Mouse (Mus musculus) cerebellum, postnatal 4 days (tissue): ENCODE measurements at regions not wholly inside any gene's neighbourhood (a gene's known extent, or its start where the extent isn't known, plus 50 kb on each side); places are given as distances from the start of the nearest gene placed in this dataset.

Experiments
- DNase-seq, 2 experiments: peaks; one replicate each; pipeline ENCODE4 v3.0.0; 2022; ENCODE audit warnings: low spot score in 2 of 2, mixed read lengths in 1 of 2

- no peak for DNase-seq
Observed at GRCm38 (mm10) chr6:12140596-12140995, 233.0 kb downstream of the Phf14 start.

GRCm38 (mm10) chr6:12145216-12145615 is 237.6 kb downstream of the Phf14 start:
- DNase-seq, result no peak

- no peak for DNase-seq
Observed at GRCm38 (mm10) chr6:12150613-12151333, 243.2 kb downstream of the Phf14 start.

- no peak for DNase-seq
Observed at GRCm38 (mm10) chr6:12163971-12164370, 256.4 kb downstream of the Phf14 start.

- no peak for DNase-seq
Observed at GRCm38 (mm10) chr6:12168533-12168932, 260.9 kb downstream of the Phf14 start.

GRCm38 (mm10) chr6:12169431-12169830 is 261.8 kb downstream of the Phf14 start:
- no peak for DNase-seq

- no peak for DNase-seq
Observed at GRCm38 (mm10) chr6:12170722-12171121, 263.1 kb downstream of the Phf14 start.

GRCm38 (mm10) chr6:12171189-12171588 is 263.6 kb downstream of the Phf14 start:
- DNase-seq, result no peak

- DNase-seq, result no peak
Observed at GRCm38 (mm10) chr6:12177996-12178395, 270.4 kb downstream of the Phf14 start.

GRCm38 (mm10) chr6:12180951-12181350 is 273.3 kb downstream of the Phf14 start:
- DNase-seq, result no peak

- DNase-seq, result no peak
Observed at GRCm38 (mm10) chr6:12210190-12210589, 302.6 kb downstream of the Phf14 start.

- DNase-seq, result no peak
Observed at GRCm38 (mm10) chr6:12214526-12215177, 307.0 kb downstream of the Phf14 start.

GRCm38 (mm10) chr6:12215178-12215553 is 307.6 kb downstream of the Phf14 start:
- DNase-seq, result no peak

GRCm38 (mm10) chr6:12244151-12244550 is 336.5 kb downstream of the Phf14 start:
- DNase-seq, result no peak

GRCm38 (mm10) chr6:12247975-12248374 is 340.4 kb downstream of the Phf14 start:
- DNase-seq, result no peak

- no peak for DNase-seq
Observed at GRCm38 (mm10) chr6:12248599-12248998, 341.0 kb downstream of the Phf14 start.

GRCm38 (mm10) chr6:12254507-12254906 is 346.9 kb downstream of the Phf14 start:
- DNase-seq, result no peak

- no peak for DNase-seq
Observed at GRCm38 (mm10) chr6:12255434-12255833, 347.8 kb downstream of the Phf14 start.

- no peak for DNase-seq
Observed at GRCm38 (mm10) chr6:12258273-12258672, 350.7 kb downstream of the Phf14 start.

GRCm38 (mm10) chr6:12258940-12259481 is 351.4 kb downstream of the Phf14 start:
- no peak for DNase-seq

GRCm38 (mm10) chr6:12259629-12260028 is 352.0 kb downstream of the Phf14 start:
- no peak for DNase-seq

- peak in 1 of 2 experiments; percentile 52 for DNase-seq
Observed at GRCm38 (mm10) chr6:12260325-12261076, 352.9 kb downstream of the Phf14 start.
